Mouse (Mus musculus): ENCODE results near the gene Pigr.

DNA sequence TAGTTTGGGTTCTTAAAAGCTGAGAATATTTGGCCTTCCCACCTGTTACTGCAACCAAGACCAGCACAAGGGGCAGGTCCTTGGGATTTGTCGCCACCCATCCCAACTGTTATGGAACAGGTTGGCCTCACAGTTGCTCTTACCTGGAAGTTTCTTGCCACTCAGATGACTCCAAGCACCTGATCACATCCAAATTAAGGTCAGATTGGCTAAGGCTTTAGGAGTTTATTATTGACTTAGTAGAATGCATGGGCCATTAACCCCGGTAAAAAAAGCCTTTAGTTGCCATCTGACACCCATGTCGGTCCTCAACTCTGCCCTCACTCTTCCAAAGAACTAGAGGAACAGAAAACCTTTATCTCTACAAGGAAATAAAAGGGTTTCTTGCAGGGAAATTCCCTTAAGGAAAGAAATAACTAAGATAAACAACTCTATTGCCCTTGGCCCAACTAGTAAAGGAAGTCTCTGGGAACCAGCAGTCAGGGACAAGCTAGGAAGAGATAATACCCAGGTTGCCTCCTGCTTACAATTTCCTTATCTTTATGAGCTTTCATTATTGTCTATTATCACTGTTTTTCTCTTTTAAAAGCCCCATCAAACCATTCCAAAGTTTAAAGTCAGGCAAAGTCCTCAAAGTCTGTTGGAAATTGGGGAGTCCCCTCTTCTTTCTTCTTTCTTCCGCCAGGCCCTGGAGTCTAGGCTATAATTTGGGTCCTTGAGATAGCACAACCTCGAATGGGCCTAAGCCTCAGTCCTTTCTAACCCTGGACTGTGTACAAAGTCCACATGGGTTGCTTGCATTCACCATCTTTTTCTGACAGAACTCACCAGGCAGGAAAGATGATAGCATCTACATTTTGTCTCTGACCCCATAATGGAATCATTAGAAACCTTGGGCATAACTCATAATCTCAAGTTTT is 6.0 kb downstream of the Pigr start:
- TF ChIP-seq CTCF (IDR thresholded peaks at IDR 0.05; ENCODE audit: extremely low read depth, insufficient read depth, insufficient read length, insufficient replicate concordance) (no peak), POLR2A (IDR thresholded peaks at IDR 0.05; ENCODE audit: low read depth, low read length) (no peak)

Measured in spleen, adult 2 months (tissue).